Mouse (Mus musculus): Measurements from ENCODE around the gene Mapk8ip1. TPM values are rescaled to one million over a fixed set of nuclear protein-coding genes. Genes with fewer than 3 reads are reported as not detected.
"Not testable (repeated sequence)": the region's sequence is repeated elsewhere in the genome, so short reads cannot be mapped to it uniquely, and the experiment has no call there.

Mapk8ip1 gene
- polyA plus RNA-seq, 1 experiment: 2.0 TPM

- no peak overlapping the region for H3K4me3 ChIP-seq (replicated peaks; ENCODE audit: control insufficient read depth, low read depth, low read length)
- TF ChIP-seq POLR2A (IDR thresholded peaks at IDR 0.05; ENCODE audit: borderline replicate concordance, control insufficient read depth, low read depth, low read length): no peak
- TF ChIP-seq CTCF (IDR thresholded peaks at IDR 0.05; ENCODE audit: control insufficient read depth, insufficient read depth, low read length): no peak
- WGBS: 89% methylated on average over 6 of the region's 6 CpGs
- H3K27ac ChIP-seq (ENCODE audit: control insufficient read depth, insufficient read depth, low read depth, low read length, poor library complexity): no peak overlapping the region
- no peaks in the 10 kb centered on the region for H3K4me1 ChIP-seq (ENCODE audit: control insufficient read depth, insufficient read depth, low read length)
Observed at GRCm38 (mm10) chr2:92404737-92405136, 3.7 kb upstream of the Mapk8ip1 start.

DNA sequence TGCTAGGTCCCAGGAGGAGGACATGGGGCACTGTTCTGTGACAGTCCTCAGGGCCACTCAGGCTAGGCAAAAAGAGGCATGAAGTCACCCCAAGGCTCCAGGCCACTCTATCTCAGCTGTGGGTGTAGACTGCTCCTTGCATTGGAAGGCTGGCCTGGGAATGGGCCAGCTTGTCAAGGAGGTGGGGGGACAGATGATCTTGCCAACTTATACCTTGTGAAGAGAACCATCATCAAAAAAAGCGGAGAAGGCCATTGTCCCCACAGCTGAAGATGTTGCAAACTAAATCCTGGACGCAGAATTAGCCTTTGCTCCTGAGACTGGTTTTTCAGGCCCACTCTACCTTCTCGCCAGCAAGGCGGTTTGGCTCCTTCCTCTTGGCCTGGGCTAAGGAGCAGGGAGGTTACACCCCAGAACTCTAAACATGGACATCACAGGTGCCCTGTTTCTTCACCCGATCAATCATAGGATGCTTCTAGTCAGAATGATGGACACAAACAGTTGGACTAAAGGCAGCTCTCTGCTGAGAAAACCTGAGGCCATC, 2.8 kb upstream of the Mapk8ip1 start:
- Histone ChIP-seq H3K4me1 (ENCODE audit: control insufficient read depth, insufficient read depth, low read length) (no peaks in the 10 kb centered on the region), H3K27ac (ENCODE audit: control insufficient read depth, insufficient read depth, low read depth, low read length, poor library complexity) (no peak overlapping the region), H3K4me3 (replicated peaks; ENCODE audit: control insufficient read depth, low read depth, low read length) (no peak overlapping the region)
- 77% methylated on average over 5 of the region's 5 CpGs for WGBS
- TF ChIP-seq CTCF (IDR thresholded peaks at IDR 0.05; ENCODE audit: control insufficient read depth, insufficient read depth, low read length): no peak
- no peak for TF ChIP-seq POLR2A (IDR thresholded peaks at IDR 0.05; ENCODE audit: borderline replicate concordance, control insufficient read depth, low read depth, low read length)

GRCm38 (mm10) chr2:92402591-92403326, 1.7 kb upstream of the Mapk8ip1 start:
- Histone ChIP-seq H3K4me1 (ENCODE audit: control insufficient read depth, insufficient read depth, low read length) (no peaks in the 10 kb centered on the region), H3K27ac (ENCODE audit: control insufficient read depth, insufficient read depth, low read depth, low read length, poor library complexity) (no peak overlapping the region), H3K4me3 (replicated peaks; ENCODE audit: control insufficient read depth, low read depth, low read length) (no peak overlapping the region)
- WGBS: 76% methylated on average over 4 of the region's 4 CpGs
- TF ChIP-seq CTCF (IDR thresholded peaks at IDR 0.05; ENCODE audit: control insufficient read depth, insufficient read depth, low read length) (no peak), POLR2A (IDR thresholded peaks at IDR 0.05; ENCODE audit: borderline replicate concordance, control insufficient read depth, low read depth, low read length) (no peak)

GRCm38 (mm10) chr2:92400682-92401081, 381 bp downstream of the Mapk8ip1 start:
- Histone ChIP-seq H3K4me1 (ENCODE audit: control insufficient read depth, insufficient read depth, low read length) (no peaks in the 10 kb centered on the region), H3K4me3 (replicated peaks; ENCODE audit: control insufficient read depth, low read depth, low read length) (no peak overlapping the region), H3K27ac (ENCODE audit: control insufficient read depth, insufficient read depth, low read depth, low read length, poor library complexity) (no peak overlapping the region)
- WGBS: 17% methylated on average over 22 of the region's 22 CpGs
- TF ChIP-seq POLR2A (IDR thresholded peaks at IDR 0.05; ENCODE audit: borderline replicate concordance, control insufficient read depth, low read depth, low read length) (no peak), CTCF (IDR thresholded peaks at IDR 0.05; ENCODE audit: control insufficient read depth, insufficient read depth, low read length) (no peak)

GRCm38 (mm10) chr2:92399877-92400276, 1.2 kb downstream of the Mapk8ip1 start:
- WGBS: 75% methylated on average over 4 of the region's 4 CpGs
- H3K27ac ChIP-seq (ENCODE audit: control insufficient read depth, insufficient read depth, low read depth, low read length, poor library complexity); H3K4me3 ChIP-seq (replicated peaks; ENCODE audit: control insufficient read depth, low read depth, low read length); H3K4me1 ChIP-seq (ENCODE audit: control insufficient read depth, insufficient read depth, low read length): not testable (repeated sequence)

DNA sequence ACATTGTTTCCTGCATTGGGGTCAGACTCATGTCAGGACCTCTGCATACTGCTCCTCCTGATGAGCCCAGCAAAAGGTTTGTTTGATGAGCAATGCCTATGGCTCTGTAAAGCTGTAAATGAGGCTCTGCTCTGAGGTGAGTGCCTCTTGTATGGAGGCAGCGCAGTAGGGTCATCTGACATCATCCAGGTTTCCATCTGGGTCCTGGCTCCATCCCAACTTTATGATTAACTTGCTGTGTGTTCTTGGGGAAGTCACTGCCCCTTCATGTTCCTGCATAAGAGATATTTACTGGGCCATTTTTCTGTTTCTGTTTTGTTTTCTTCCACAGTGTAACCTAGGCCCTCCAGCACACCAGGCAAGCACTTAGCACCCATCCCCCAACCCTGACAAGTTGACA, 3.6 kb downstream of the Mapk8ip1 start:
- Histone ChIP-seq H3K4me3 (replicated peaks; ENCODE audit: control insufficient read depth, low read depth, low read length) (no peak overlapping the region), H3K4me1 (ENCODE audit: control insufficient read depth, insufficient read depth, low read length) (no peaks in the 10 kb centered on the region)
- TF ChIP-seq CTCF (IDR thresholded peaks at IDR 0.05; ENCODE audit: control insufficient read depth, insufficient read depth, low read length): no peak
- TF ChIP-seq POLR2A (IDR thresholded peaks at IDR 0.05; ENCODE audit: borderline replicate concordance, control insufficient read depth, low read depth, low read length): no peak

GRCm38 (mm10) chr2:92395535-92395934, 5.5 kb downstream of the Mapk8ip1 start:
- TF ChIP-seq CTCF (IDR thresholded peaks at IDR 0.05; ENCODE audit: control insufficient read depth, insufficient read depth, low read length) (no peak), POLR2A (IDR thresholded peaks at IDR 0.05; ENCODE audit: borderline replicate concordance, control insufficient read depth, low read depth, low read length) (no peak)
- no peak overlapping the region for H3K4me3 ChIP-seq (replicated peaks; ENCODE audit: control insufficient read depth, low read depth, low read length)
- WGBS: 81% methylated on average over 3 of the region's 3 CpGs
- no peaks in the 10 kb centered on the region for H3K4me1 ChIP-seq (ENCODE audit: control insufficient read depth, insufficient read depth, low read length)
- no peak overlapping the region for H3K27ac ChIP-seq (ENCODE audit: control insufficient read depth, insufficient read depth, low read depth, low read length, poor library complexity)

More for the DNA sequence above, 3.6 kb downstream of the Mapk8ip1 start:
- WGBS: 70% methylated on average over 1 of the region's 1 CpGs
- H3K27ac ChIP-seq (ENCODE audit: control insufficient read depth, insufficient read depth, low read depth, low read length, poor library complexity): no peak overlapping the region

DNA sequence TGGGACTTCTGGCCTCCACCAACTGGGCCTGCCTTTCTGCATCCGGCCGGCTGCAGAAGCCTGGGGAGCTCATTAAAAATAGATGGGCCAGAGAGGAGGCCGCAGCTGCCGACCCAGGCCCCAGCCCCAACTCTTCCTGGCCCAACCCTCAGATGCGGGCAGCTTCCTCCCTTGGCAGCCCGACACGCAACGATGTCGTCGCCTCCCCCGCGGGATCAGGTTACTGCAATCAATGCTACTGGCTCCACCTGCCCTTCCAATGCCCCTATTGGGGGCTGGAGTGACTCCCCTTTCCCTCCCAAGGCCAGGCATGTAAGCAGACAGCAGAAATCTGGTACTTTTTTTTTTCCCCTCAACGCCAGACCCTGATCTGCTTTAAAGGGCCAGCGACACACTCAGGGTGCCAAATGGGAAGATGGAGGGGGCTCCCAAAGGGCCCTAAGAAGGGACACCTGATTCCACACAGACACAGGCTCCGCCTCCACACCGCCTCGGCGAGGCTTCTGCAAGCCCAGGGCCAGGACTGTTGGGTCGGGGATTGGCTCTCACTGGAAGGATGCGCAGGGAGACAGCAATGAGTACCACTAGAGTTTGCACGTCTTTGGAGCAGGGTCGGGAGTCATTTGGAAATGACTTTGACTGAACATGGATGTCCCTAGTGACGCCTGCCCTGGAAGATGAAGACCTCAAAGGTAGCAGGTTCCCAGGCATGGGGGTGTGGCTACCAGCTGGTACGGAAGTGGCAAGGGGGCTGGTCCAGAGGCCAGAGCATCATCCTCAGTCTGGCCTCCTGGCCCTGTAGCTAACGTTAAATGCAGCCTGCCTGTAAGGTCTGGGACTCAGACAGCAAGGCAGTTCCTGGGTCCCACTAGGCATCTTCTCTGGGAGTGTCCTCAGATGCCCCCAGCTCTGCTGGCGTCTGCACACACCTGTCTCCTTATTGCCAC, 8.5 kb downstream of the Mapk8ip1 start:
- TF ChIP-seq CTCF (IDR thresholded peaks at IDR 0.05; ENCODE audit: control insufficient read depth, insufficient read depth, low read length) (no peak), POLR2A (IDR thresholded peaks at IDR 0.05; ENCODE audit: borderline replicate concordance, control insufficient read depth, low read depth, low read length) (no peak)
- Histone ChIP-seq H3K4me1 (ENCODE audit: control insufficient read depth, insufficient read depth, low read length) (no peaks in the 10 kb centered on the region), H3K4me3 (replicated peaks; ENCODE audit: control insufficient read depth, low read depth, low read length) (no peak overlapping the region), H3K27ac (ENCODE audit: control insufficient read depth, insufficient read depth, low read depth, low read length, poor library complexity) (no peak overlapping the region)
- 8% methylated on average over 26 of the region's 26 CpGs for WGBS

Data from bone marrow, adult 2 months (tissue).